ENCODE assay signal across 24 mouse cellular contexts in the genomic region with DNA sequence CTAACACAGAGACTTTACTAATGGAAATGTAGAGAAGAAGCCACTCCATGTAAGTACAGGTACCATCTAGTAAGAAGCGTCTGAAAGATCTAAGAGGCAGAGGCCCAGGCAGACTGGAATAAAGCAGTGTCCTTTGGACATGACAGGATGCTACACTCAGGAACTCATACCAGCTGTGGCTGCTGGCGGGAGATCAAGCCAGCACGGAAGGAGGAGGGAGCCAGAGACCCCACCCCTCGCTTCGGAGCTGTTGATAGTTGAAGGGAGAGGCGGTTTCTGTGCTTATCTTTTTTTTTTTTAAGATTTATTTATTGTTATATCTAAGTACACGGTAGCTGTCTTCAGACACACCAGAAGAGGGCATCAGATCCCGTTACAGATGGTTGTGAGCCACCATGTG. TPM values are rescaled to one million over a fixed set of nuclear protein-coding genes. Genes with fewer than 3 reads are reported as not detected.
A peak's percentile ranks its signal among the peaks of the same experiment; 100 is the strongest.
DNase-seq lines count a peak whose midpoint lies in the region; ATAC-seq and TF ChIP-seq lines count a peak whose summit lies in the region.
"Had no signal": no experiment of that assay in that cellular context is flagged by ENCODE, and none has a peak within 500 bp of the region (broad histone marks: within the 10 kb centered on the region; RNA-seq: fewer than 3 reads in every experiment).

No protein-coding gene starts in this region.

- H3K4me2 ChIP-seq in kidney, postnatal 0 days (ENCODE audit: low read length) = no peak overlapping the region
- no peak overlapping the region for H3K4me2 ChIP-seq in kidney, embryonic 15.5 days
- H3K4me2 ChIP-seq in lung, embryonic 14.5 days = no peak overlapping the region
- H3K4me2 ChIP-seq: embryonic facial prominence, embryonic 12.5 days; forebrain, embryonic 13.5 days; forebrain, embryonic 15.5 days had no signal

- no peak for TF ChIP-seq CTCF in kidney, postnatal 0 days (IDR thresholded peaks at IDR 0.05; ENCODE audit: low read depth)
- TF ChIP-seq CTCF in lung, embryonic 14.5 days (IDR thresholded peaks at IDR 0.05; ENCODE audit: low read depth) = no peak

- DNase-seq in kidney, postnatal 0 days (ENCODE audit: low spot score) = peak; percentile 40
- DNase-seq in kidney, adult 9 months = no peak
- peak; percentile 45 for DNase-seq in kidney, postnatal 14 days
- DNase-seq in lung, embryonic 14.5 days = peak; percentile 73
- DNase-seq in lung, adult 18-20 months = no peak
- DNase-seq: adrenal gland, adult 8-10 months; adrenal gland, postnatal 14 days; adrenal gland, postnatal 36 days; B cell, adult 2 months; cerebellum, adult 11-12 months; cerebellum, adult 2 months; cerebellum, adult 9-10 months; cerebellum, postnatal 10 days; cerebellum, postnatal 25 days had no signal

- ATAC-seq in kidney, postnatal 0 days (replicated peaks; ENCODE audit: low FRiP score, low read depth) = no peak
- no peak for ATAC-seq in kidney, embryonic 15.5 days (replicated peaks; ENCODE audit: low FRiP score)
- ATAC-seq in lung, embryonic 14.5 days (ENCODE audit: insufficient read depth) = no peak
- ATAC-seq: activated CD4-positive, CD25-positive, alpha-beta regulatory T cell, adult 4 months; CD4-positive, CD25-positive, alpha-beta regulatory T cell, adult 4 months; forebrain, embryonic 13.5 days; forebrain, embryonic 15.5 days; Patski had no signal

- no peak overlapping the region for H3K27ac ChIP-seq in kidney, postnatal 0 days
- no peak overlapping the region for H3K27ac ChIP-seq in kidney, embryonic 15.5 days
- H3K27ac ChIP-seq in lung, embryonic 14.5 days (ENCODE audit: low read depth) = no peak overlapping the region
- H3K27ac ChIP-seq: embryonic facial prominence, embryonic 10.5 days; embryonic facial prominence, embryonic 12.5 days; forebrain, embryonic 13.5 days; forebrain, embryonic 15.5 days had no signal

- 39% methylated on average over 8 of the region's 8 CpGs for WGBS in kidney, postnatal 0 days
- 53% methylated on average over 8 of the region's 8 CpGs for WGBS in kidney, embryonic 15.5 days
- WGBS in lung, embryonic 14.5 days = 28% methylated on average over 8 of the region's 8 CpGs

- no peak overlapping the region for H3K4me3 ChIP-seq in kidney, postnatal 0 days (replicated peaks; ENCODE audit: low read depth, low read length)
- no peak overlapping the region for H3K4me3 ChIP-seq in kidney, embryonic 15.5 days (replicated peaks)
- no peak overlapping the region for H3K4me3 ChIP-seq in lung, embryonic 14.5 days (ENCODE audit: low read depth, low read length)
- H3K4me3 ChIP-seq: embryonic facial prominence, embryonic 10.5 days; embryonic facial prominence, embryonic 12.5 days; forebrain, embryonic 13.5 days; forebrain, embryonic 15.5 days had no signal

- no peak overlapping the region for H3K9ac ChIP-seq in kidney, postnatal 0 days (ENCODE audit: low read depth, low read length)
- H3K9ac ChIP-seq in kidney, embryonic 15.5 days = no peak overlapping the region
- no peak overlapping the region for H3K9ac ChIP-seq in lung, embryonic 14.5 days
- H3K9ac ChIP-seq: embryonic facial prominence, embryonic 12.5 days; forebrain, embryonic 13.5 days; forebrain, embryonic 15.5 days had no signal

- H3K36me3 ChIP-seq in kidney, postnatal 0 days (ENCODE audit: insufficient read depth, low read length) = no peaks in the 10 kb centered on the region
- no peaks in the 10 kb centered on the region for H3K36me3 ChIP-seq in kidney, embryonic 15.5 days
- no peaks in the 10 kb centered on the region for H3K36me3 ChIP-seq in lung, embryonic 14.5 days (ENCODE audit: insufficient read depth)
- H3K36me3 ChIP-seq: embryonic facial prominence, embryonic 10.5 days; embryonic facial prominence, embryonic 12.5 days; forebrain, embryonic 15.5 days; G1E had no signal

- H3K27me3 ChIP-seq in kidney, postnatal 0 days (ENCODE audit: insufficient read depth, low read length) = no peaks in the 10 kb centered on the region
- H3K27me3 ChIP-seq in kidney, embryonic 15.5 days = no peaks in the 10 kb centered on the region
- no peaks in the 10 kb centered on the region; the same call in 1 of the 2 replicates for H3K27me3 ChIP-seq in lung, embryonic 14.5 days (ENCODE audit: insufficient read depth, low read length)
- H3K27me3 ChIP-seq: embryonic facial prominence, embryonic 12.5 days; forebrain, embryonic 13.5 days; forebrain, embryonic 15.5 days; Patski had no signal

- no peaks in the 10 kb centered on the region for H3K4me1 ChIP-seq in kidney, postnatal 0 days (replicated peaks; ENCODE audit: insufficient read depth, low read length)
- peaks cover 3% of the 10 kb centered on the region; the same call in 1 of the 2 replicates for H3K4me1 ChIP-seq in kidney, embryonic 15.5 days
- no peaks in the 10 kb centered on the region for H3K4me1 ChIP-seq in lung, embryonic 14.5 days (ENCODE audit: insufficient read depth)
- H3K4me1 ChIP-seq: embryonic facial prominence, embryonic 10.5 days; embryonic facial prominence, embryonic 12.5 days; forebrain, embryonic 13.5 days; forebrain, embryonic 15.5 days had no signal

- H3K9me3 ChIP-seq in kidney, postnatal 0 days (replicated peaks; ENCODE audit: low read length) = no peaks in the 10 kb centered on the region
- no peaks in the 10 kb centered on the region for H3K9me3 ChIP-seq in kidney, embryonic 15.5 days (replicated peaks)
- no peaks in the 10 kb centered on the region for H3K9me3 ChIP-seq in lung, embryonic 14.5 days (ENCODE audit: low read depth, low read length)
- H3K9me3 ChIP-seq: embryonic facial prominence, embryonic 10.5 days; embryonic facial prominence, embryonic 12.5 days; forebrain, embryonic 13.5 days; forebrain, embryonic 15.5 days; G1E had no signal

RNA-seq across cellular contexts. Expression of a gene that starts 18.9 kb away (rescaled TPM):
- 0.21 and 0.42 TPM in 2 replicates for polyA plus RNA-seq in kidney, postnatal 0 days (2015; fragmentation: Nextera tagmentation; extraction: Ambion mirVana)
- 0.10 and 0.55 TPM in 2 replicates for polyA plus RNA-seq in kidney, embryonic 15.5 days (2015; fragmentation: Nextera tagmentation; extraction: Ambion mirVana)
- 0.12 and 0.13 TPM in 2 replicates for polyA plus RNA-seq in lung, embryonic 14.5 days (2014; fragmentation: Nextera tagmentation; extraction: Ambion mirVana)
- polyA plus RNA-seq: activated CD4-positive, CD25-positive, alpha-beta regulatory T cell, adult 4 months; CD4-positive, CD25-positive, alpha-beta regulatory T cell, adult 4 months had no signal

RNA-seq across cellular contexts. Expression of a gene that starts 19.5 kb away (rescaled TPM):
- polyA plus RNA-seq in kidney, postnatal 0 days (2015; fragmentation: Nextera tagmentation; extraction: Ambion mirVana) = 86.5 and 91.1 TPM in 2 replicates
- 86.4 and 102 TPM in 2 replicates for polyA plus RNA-seq in kidney, embryonic 15.5 days (2015; fragmentation: Nextera tagmentation; extraction: Ambion mirVana)
- 88.9 and 97.4 TPM in 2 replicates for polyA plus RNA-seq in lung, embryonic 14.5 days (2014; fragmentation: Nextera tagmentation; extraction: Ambion mirVana)

RNA-seq across cellular contexts. Expression of a gene that starts 20.5 kb away (rescaled TPM):
- polyA plus RNA-seq in kidney, postnatal 0 days (2015; fragmentation: Nextera tagmentation; extraction: Ambion mirVana) = 30.6 and 32.0 TPM in 2 replicates
- polyA plus RNA-seq in kidney, embryonic 15.5 days (2015; fragmentation: Nextera tagmentation; extraction: Ambion mirVana) = 42.9 and 52.5 TPM in 2 replicates
- polyA plus RNA-seq in lung, embryonic 14.5 days (2014; fragmentation: Nextera tagmentation; extraction: Ambion mirVana) = 43.5 and 43.7 TPM in 2 replicates

RNA-seq across cellular contexts. Expression of a gene that starts 38.7 kb away (rescaled TPM):
- 160 and 172 TPM in 2 replicates for polyA plus RNA-seq in kidney, postnatal 0 days (2015; fragmentation: Nextera tagmentation; extraction: Ambion mirVana)
- polyA plus RNA-seq in kidney, embryonic 15.5 days (2015; fragmentation: Nextera tagmentation; extraction: Ambion mirVana) = 181 and 194 TPM in 2 replicates
- 179 and 191 TPM in 2 replicates for polyA plus RNA-seq in lung, embryonic 14.5 days (2014; fragmentation: Nextera tagmentation; extraction: Ambion mirVana)

RNA-seq across cellular contexts. Expression of a gene that starts 40.9 kb away (rescaled TPM):
- 11.9 and 12.6 TPM in 2 replicates for polyA plus RNA-seq in kidney, postnatal 0 days (2015; fragmentation: Nextera tagmentation; extraction: Ambion mirVana)
- polyA plus RNA-seq in kidney, embryonic 15.5 days (2015; fragmentation: Nextera tagmentation; extraction: Ambion mirVana) = 3.0 and 4.1 TPM in 2 replicates
- 5.3 and 5.7 TPM in 2 replicates for polyA plus RNA-seq in lung, embryonic 14.5 days (2014; fragmentation: Nextera tagmentation; extraction: Ambion mirVana)
- polyA plus RNA-seq: activated CD4-positive, CD25-positive, alpha-beta regulatory T cell, adult 4 months; forebrain, embryonic 11.5 days had no signal

Comparison
In these comparisons a context has a peak if more than half of its experiments do, and no peak if none do; other contexts are left out.
1. DNase-seq: peak in kidney, postnatal 0 days (single experiment), kidney, postnatal 14 days (single experiment) and lung, embryonic 14.5 days (single experiment); none in kidney, adult 9 months (single experiment) and lung, adult 18-20 months (0 of 2).